Mouse (Mus musculus): ENCODE measurements around the gene Kcnk12. TPM values are rescaled to one million over a fixed set of nuclear protein-coding genes. Genes with fewer than 3 reads are reported as not detected.

Kcnk12 gene
- polyA plus RNA-seq (2012; rRNA removed; ENCODE audit: low replicate concordance): 0.06 TPM in 1 of 2 replicates, not detected in the other

DNA sequence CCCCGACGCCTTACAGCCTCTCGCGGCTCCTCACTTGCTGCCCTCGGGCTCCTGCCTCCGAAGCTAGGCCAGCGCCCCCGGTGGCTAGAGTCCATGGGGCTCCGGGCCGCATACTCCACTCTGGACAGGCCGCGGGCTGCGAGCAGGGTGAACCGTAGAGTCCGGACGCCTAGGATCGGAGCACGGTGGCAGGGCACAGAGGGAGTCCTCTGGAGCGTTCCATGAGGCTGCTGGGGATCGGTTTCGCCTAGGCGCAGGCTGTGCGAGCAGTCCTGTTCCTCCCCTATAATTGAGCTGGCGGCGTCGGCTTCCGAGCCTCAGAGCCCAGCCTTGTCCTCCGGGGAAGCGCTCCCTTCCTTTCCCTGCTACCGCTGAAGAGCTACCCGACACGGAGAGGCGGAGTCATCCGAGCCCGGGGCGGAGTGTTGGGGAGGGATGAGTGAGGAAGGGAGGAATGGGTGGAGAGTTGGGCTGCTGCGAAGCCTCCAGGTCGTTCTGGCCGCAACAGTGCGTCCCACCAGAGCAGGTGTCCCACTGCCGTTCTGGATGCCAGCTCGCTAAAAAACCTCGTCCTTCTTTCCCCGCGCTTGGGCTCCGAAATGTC is at the start of gene Kcnk12:
Gene Kcnk12, minus strand, starts transcription at position 307 of the 604 bp plus-strand sequence.

Other genes with a start within 250 kb of the Kcnk12 start
- gene Epcam, start 162.0 kb downstream of the Kcnk12 start, polyA plus RNA-seq (2012; rRNA removed; ENCODE audit: low replicate concordance): 593 and 937 TPM in 2 replicates
- gene Msh2, start 125.7 kb downstream of the Kcnk12 start, polyA plus RNA-seq (2012; rRNA removed; ENCODE audit: low replicate concordance): 0.97 and 2.5 TPM in 2 replicates
- gene Rpl36-ps4, start 123.0 kb upstream of the Kcnk12 start, polyA plus RNA-seq (2012; rRNA removed; ENCODE audit: low replicate concordance): not detected in 2 replicates
- 1.1 and 1.4 TPM in 2 replicates for gene Msh6, start 177.1 kb upstream of the Kcnk12 start, polyA plus RNA-seq (2012; rRNA removed; ENCODE audit: low replicate concordance)